Mouse (Mus musculus) macrophage (primary cell): Measurements from ENCODE around the gene Atg9b. TPM values are rescaled to one million over a fixed set of nuclear protein-coding genes. Genes with fewer than 3 reads are reported as not detected.
"Not testable (repeated sequence)": the region's sequence is repeated elsewhere in the genome, so short reads cannot be mapped to it uniquely, and the experiment has no call there.

Source experiments
- H3K27ac ChIP-seq: fragments of 350-480 bp; formaldehyde crosslinking; 2 replicates; pipeline ENCODE4 v1.9.0; 2021
- H3K36me3 ChIP-seq: fragments of 350-480 bp; formaldehyde crosslinking; 2 replicates; pipeline ENCODE4 v1.9.0; 2021; ENCODE audit errors: inconsistent target
- H3K4me3 ChIP-seq: fragments of 350-480 bp; formaldehyde crosslinking; 2 replicates; pipeline ENCODE4 v1.9.0; 2021; ENCODE audit errors: inconsistent target
- H3K79me2 ChIP-seq: fragments of 350-480 bp; formaldehyde crosslinking; 2 replicates; pipeline ENCODE4 v1.9.0; 2021; ENCODE audit errors: inconsistent target
- WGBS: methylation state at CpG from one replicate; pipeline ENCODE4 v1.1.7; 2026; ENCODE audit warnings: inconsistent platforms; ENCODE audit not compliant: missing documents; 5-methylcytosine and 5-hydroxymethylcytosine counted together
- polyA plus RNA-seq: library from polyadenylated mRNA; stranded (reverse); fragments of 250-400 nt; gene quantifications from 3 replicates; pipeline ENCODE4 v1.2.4, GENCODE M21; 2018; ENCODE audit warnings: inconsistent platforms

Atg9b gene
- polyA plus RNA-seq, 1 experiment from 2014 or later, result 1.4 TPM

DNA sequence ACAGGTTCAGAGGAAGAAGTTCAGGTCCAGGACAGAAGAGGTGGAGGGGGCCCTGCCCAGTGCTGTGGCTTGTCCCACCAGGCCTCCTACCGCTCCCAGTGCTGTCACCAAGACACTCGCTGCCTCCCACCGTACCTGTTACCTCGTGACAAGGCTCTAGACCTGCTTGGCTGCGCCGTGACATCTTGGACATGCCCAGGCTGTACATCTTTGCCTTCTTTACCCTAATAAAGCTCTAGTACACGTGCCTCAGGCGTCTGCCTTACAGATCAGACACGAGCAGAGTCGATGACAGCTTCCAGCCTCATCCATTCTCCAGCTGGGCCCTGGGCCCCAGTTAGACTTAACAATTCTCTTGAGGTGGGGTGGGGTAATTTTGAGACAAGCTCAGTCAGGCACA lies 25.6 kb upstream of the Atg9b start:
- no peak overlapping the region for H3K4me3 ChIP-seq
- no peak overlapping the region for H3K27ac ChIP-seq
- 96% methylated on average over 10 of the region's 10 CpGs for whole genome bisulfite sequencing
- H3K79me2 ChIP-seq, result no peaks in the 10 kb centered on the region
- peaks cover 28% of the 10 kb centered on the region; the same call in 1 of the 2 replicates for H3K36me3 ChIP-seq

DNA sequence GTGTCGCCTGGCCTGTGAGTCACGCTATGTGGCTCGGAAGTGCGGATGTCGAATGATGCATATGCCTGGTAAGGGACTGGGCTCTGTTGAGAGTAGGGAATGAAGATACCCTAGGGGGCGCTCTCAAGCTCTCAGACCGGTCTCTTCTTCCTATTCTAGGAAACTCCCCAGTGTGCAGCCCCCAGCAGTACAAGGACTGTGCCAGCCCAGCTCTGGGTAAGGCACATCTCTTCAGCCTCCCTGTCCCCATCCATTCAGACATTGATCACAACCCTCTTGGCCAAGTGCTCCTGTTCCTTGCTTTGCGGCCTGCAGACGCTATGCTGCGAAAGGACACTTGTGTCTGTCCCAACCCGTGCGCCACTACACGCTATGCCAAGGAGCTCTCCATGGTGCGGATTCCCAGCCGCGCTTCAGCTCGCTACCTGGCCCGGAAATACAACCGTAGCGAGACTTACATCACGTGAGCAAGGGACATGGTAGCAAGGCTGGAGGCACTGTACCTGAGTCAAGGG lies 24.3 kb upstream of the Atg9b start:
- Histone ChIP-seq H3K4me3 (no peak overlapping the region), H3K79me2 (no peaks in the 10 kb centered on the region), H3K27ac (no peak overlapping the region), H3K36me3 (peaks cover 28% of the 10 kb centered on the region; the same call in 1 of the 2 replicates)
- 15% methylated on average over 21 of the region's 21 CpGs for WGBS

DNA sequence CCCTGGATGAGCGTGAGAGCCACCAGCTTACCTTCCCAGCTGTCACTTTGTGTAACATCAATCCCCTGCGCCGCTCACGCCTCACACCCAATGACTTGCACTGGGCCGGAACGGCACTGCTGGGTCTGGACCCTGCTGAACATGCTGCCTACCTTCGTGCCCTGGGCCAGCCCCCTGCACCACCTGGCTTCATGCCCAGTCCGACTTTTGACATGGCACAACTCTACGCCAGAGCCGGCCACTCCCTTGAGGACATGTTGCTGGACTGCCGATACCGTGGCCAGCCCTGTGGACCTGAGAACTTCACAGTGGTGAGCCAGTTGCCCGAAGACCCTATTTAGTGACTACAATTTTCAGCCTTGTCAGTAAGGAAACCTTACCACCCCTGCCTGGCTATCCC lies 22.0 kb upstream of the Atg9b start:
- H3K4me3 ChIP-seq, result no peak overlapping the region
- 90% methylated on average over 13 of the region's 13 CpGs for WGBS
- no peaks in the 10 kb centered on the region for H3K79me2 ChIP-seq
- no peak overlapping the region for H3K27ac ChIP-seq
- H3K36me3 ChIP-seq, result peaks cover 6% of the 10 kb centered on the region; the same call in 1 of the 2 replicates

DNA sequence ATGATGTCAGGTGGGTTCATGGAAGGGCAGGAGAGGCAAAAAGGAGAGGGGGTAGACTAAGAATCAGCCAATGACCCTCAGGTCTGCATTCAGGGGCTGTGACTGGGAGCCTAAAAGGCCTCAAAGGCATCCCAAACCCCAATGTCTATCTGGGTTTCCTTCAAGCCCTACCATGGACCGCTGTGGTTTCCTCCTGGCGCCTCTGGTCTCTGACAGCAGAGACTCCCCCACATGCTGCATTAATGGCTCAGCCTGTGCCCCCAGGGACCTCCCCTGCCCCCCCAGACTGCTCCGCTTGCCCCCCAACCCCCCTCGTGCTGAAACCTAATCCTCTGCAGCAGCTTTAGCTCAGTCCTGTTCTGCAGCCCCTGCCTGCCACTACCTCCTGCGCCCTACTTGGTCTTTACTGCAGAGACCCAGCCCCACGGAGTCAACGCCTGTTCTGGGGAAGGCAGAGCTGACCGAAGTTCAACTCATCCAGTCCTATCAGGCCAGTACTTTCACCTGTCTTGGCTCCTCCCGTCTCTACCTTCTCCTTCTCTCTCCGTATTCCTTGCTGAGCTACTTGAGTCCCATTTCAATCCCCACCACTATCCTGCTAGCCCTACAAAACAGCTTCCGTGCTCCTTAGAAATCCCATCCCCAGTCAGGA lies 21.2 kb upstream of the Atg9b start, which contains the start of gene Asic3:
Gene Asic3 (plus strand): TSS at position 351 of the 652 bp plus-strand sequence.
- Histone ChIP-seq H3K36me3 (no peaks in the 10 kb centered on the region), H3K79me2 (no peaks in the 10 kb centered on the region), H3K27ac (no peak within 1 kb of the TSS), H3K4me3 (no peak within 1 kb of the TSS)
- 31% methylated on average over 10 of the region's 11 CpGs for WGBS

- Histone ChIP-seq H3K79me2 (no peaks in the 10 kb centered on the region), H3K4me3 (no peak overlapping the region), H3K36me3 (0 out of 2 replicates have a peak, but pooled peaks cover 8% of the 10 kb centered on the region), H3K27ac (no peak overlapping the region)
- 96% methylated on average over 2 of the region's 2 CpGs for WGBS
These were observed 20.1 kb upstream of the Atg9b start for GRCm38 (mm10) chr5:24412063-24412462.

DNA sequence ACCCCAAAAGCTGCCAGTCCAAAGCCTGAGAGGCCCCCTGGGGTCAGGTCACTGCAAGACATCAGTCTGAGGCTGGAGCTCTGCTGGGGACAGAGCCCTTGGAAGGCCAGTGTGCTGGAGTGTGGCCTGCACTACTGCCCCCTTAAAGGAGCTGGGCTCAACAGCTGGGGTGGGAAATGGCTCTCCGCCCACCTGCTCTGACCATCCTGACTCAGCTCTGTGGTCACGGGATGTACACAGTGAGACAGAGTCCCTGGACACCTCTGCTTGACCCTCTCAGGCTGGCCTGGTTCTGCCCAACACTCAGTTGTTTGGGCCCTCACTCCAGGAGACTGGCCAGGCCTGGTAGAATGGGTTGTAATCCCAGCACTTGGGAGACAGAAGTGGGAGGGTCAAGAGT lies 17.5 kb upstream of the Atg9b start:
- 100% methylated on average over 2 of the region's 2 CpGs for WGBS
- Histone ChIP-seq H3K36me3 (peaks cover 13% of the 10 kb centered on the region; the same call in 1 of the 2 replicates), H3K79me2 (no peaks in the 10 kb centered on the region), H3K4me3 (no peak overlapping the region), H3K27ac (no peak overlapping the region)

DNA sequence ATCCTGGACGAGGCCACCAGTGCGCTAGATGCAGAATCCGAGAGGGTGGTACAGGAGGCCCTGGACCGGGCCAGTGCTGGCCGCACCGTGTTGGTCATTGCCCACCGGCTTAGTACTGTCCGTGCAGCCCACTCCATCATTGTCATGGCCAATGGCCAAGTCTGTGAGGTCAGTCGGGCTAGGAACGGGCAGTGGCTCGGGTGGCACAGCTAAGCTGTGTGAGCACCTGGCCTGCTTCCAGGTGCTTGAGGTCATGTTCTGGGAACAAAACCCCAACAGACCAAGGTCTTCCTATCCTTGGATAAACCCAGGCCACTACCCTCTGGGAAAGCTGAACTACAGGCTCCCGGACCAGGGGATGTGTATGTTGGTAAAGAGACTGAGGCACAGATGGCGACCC lies 16.7 kb upstream of the Atg9b start:
- Histone ChIP-seq H3K27ac (no peak overlapping the region), H3K36me3 (peaks cover 13% of the 10 kb centered on the region; the same call in 1 of the 2 replicates), H3K4me3 (no peak overlapping the region), H3K79me2 (no peaks in the 10 kb centered on the region)
- 96% methylated on average over 13 of the region's 13 CpGs for WGBS

- Histone ChIP-seq H3K4me3 (no peak overlapping the region), H3K79me2 (no peaks in the 10 kb centered on the region), H3K27ac (no peak overlapping the region), H3K36me3 (peaks cover 25% of the 10 kb centered on the region; the same call in 1 of the 2 replicates)
- WGBS, result 95% methylated on average over 3 of the region's 3 CpGs
These were observed 13.5 kb upstream of the Atg9b start for GRCm38 (mm10) chr5:24405389-24405876.

- 67% methylated on average over 6 of the region's 6 CpGs for WGBS
- Histone ChIP-seq H3K27ac (no peak overlapping the region), H3K79me2 (no peaks in the 10 kb centered on the region), H3K4me3 (no peak overlapping the region), H3K36me3 (peaks cover 25% of the 10 kb centered on the region; the same call in 1 of the 2 replicates)
These were observed 12.8 kb upstream of the Atg9b start for GRCm38 (mm10) chr5:24404594-24405360.

DNA sequence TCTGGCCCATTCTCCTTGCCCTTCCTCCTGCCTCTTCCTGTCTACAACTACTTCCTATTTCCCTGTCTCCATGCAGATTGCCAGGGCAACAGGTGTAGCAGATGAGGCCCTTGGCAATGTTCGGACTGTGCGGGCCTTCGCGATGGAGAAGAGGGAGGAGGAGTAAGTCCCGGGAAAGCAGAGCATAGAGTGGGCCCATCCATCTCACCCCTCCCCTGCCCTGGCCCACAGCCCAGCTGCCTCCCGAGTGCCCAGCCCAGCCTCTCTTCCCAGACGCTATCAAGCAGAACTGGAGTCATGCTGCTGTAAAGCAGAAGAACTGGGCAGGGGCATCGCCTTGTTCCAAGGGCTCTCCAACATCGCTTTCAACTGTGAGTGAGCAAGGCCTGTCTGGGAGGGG lies 10.0 kb upstream of the Atg9b start:
- no peaks in the 10 kb centered on the region for H3K79me2 ChIP-seq
- H3K4me3 ChIP-seq, result no peak overlapping the region
- peaks cover 17% of the 10 kb centered on the region; the same call in 1 of the 2 replicates for H3K36me3 ChIP-seq
- no peak overlapping the region for H3K27ac ChIP-seq
- 97% methylated on average over 9 of the region's 9 CpGs for WGBS

- Histone ChIP-seq H3K4me3 (no peak overlapping the region), H3K27ac (no peak overlapping the region), H3K79me2 (no peaks in the 10 kb centered on the region), H3K36me3 (peaks cover 12% of the 10 kb centered on the region; the same call in 1 of the 2 replicates)
- whole genome bisulfite sequencing, result 95% methylated on average over 5 of the region's 5 CpGs
These were observed 9.1 kb upstream of the Atg9b start for GRCm38 (mm10) chr5:24400911-24401605.

GRCm38 (mm10) chr5:24400362-24400761 lies 8.4 kb upstream of the Atg9b start:
- no peaks in the 10 kb centered on the region for H3K79me2 ChIP-seq
- H3K4me3 ChIP-seq, result no peak overlapping the region
- WGBS, result 97% methylated on average over 11 of the region's 11 CpGs
- H3K36me3 ChIP-seq, result peaks cover 12% of the 10 kb centered on the region; the same call in 1 of the 2 replicates
- H3K27ac ChIP-seq, result no peak overlapping the region

- no peaks in the 10 kb centered on the region; the same call in 1 of the 2 replicates for H3K79me2 ChIP-seq
- no peak overlapping the region for H3K27ac ChIP-seq
- H3K36me3 ChIP-seq, result peaks cover 12% of the 10 kb centered on the region; the same call in 1 of the 2 replicates
- no peak overlapping the region for H3K4me3 ChIP-seq
- WGBS, result 92% methylated on average over 10 of the region's 10 CpGs
These were observed 7.7 kb upstream of the Atg9b start for GRCm38 (mm10) chr5:24399686-24400085.

DNA sequence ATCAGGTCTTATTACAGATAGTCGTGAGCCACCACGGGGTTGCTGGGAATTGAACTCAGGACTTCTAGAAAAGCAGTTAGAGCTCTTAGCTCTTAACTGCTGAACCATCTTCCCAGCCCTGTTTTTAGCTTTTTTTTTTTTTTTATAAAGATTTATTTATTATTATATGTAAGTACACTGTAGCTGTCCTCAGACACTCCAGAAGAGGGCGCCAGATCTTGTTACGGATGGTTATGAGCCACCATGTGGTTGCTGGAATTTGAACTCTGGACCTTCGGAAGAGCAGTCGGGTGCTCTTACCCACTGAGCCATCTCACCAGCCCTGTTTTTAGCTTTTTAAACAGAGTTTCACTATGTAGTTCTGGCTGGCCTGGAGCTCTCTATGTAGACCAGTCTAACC lies 4.3 kb upstream of the Atg9b start:
- H3K4me3 ChIP-seq, H3K36me3 ChIP-seq, H3K27ac ChIP-seq, H3K79me2 ChIP-seq: not testable (repeated sequence)
- WGBS, result 88% methylated on average over 6 of the region's 6 CpGs
